Mouse (Mus musculus) MEL (cell line): ENCODE data around the gene Hist1h3i. TPM values are rescaled to one million over a fixed set of nuclear protein-coding genes. Genes with fewer than 3 reads are reported as not detected.
"Not testable (repeated sequence)": the region's sequence is repeated elsewhere in the genome, so short reads cannot be mapped to it uniquely, and the experiment has no call there.

Experiments used
- DNase-seq: peaks from one replicate; pipeline ENCODE4 v3.0.0; 2011; ENCODE audit warnings: low read depth, low spot score
- H3K27ac ChIP-seq: 2 replicates; pipeline ENCODE4 v1.5.1; 2012; ENCODE audit warnings: low read depth, mild to moderate bottlenecking, control low read depth, low read length, moderate library complexity; ENCODE audit not compliant: control insufficient read depth
- H3K27me3 ChIP-seq, 2 experiments: fragments of 150-350 bp in 1 of 2; sonication (generic) in 1 of 2; 2 replicates each; pipeline ENCODE4 v1.6.1; 2012; ENCODE audit warnings: low read length in 2 of 2, mild to moderate bottlenecking in 2 of 2, improper control_type of control experiment in 1 of 2, moderate library complexity in 1 of 2; ENCODE audit not compliant: insufficient read depth in 2 of 2, control insufficient read depth in 1 of 2
- H3K36me3 ChIP-seq, 2 experiments: 2 replicates each; pipeline ENCODE4 v1.6.1; 2012 to 2014; ENCODE audit warnings: low read length in 2 of 2, improper control_type of control experiment in 1 of 2, inconsistent platforms in 1 of 2, mild to moderate bottlenecking in 1 of 2; ENCODE audit not compliant: insufficient read depth in 2 of 2, control insufficient read depth in 1 of 2
- H3K4me1 ChIP-seq, 2 experiments: fragments of 150-350 bp in 1 of 2; sonication (generic) in 1 of 2; 2 replicates each; pipeline ENCODE4 v1.6.1; 2012; ENCODE audit warnings: low read length in 2 of 2, improper control_type of control experiment in 1 of 2, mild to moderate bottlenecking in 1 of 2; ENCODE audit not compliant: insufficient read depth in 2 of 2, control insufficient read depth in 1 of 2
- H3K4me3 ChIP-seq, 2 experiments: fragments of 150-350 bp in 1 of 2; sonication (generic) in 1 of 2; 2 replicates each; pipeline ENCODE4 v1.5.1; 2012; ENCODE audit warnings: low read depth in 2 of 2, low read length in 2 of 2, mild to moderate bottlenecking in 2 of 2, moderate library complexity in 2 of 2, control low read depth in 1 of 2, improper control_type of control experiment in 1 of 2; ENCODE audit not compliant: control insufficient read depth in 1 of 2, insufficient read depth in 1 of 2
- H3K79me2 ChIP-seq: 2 replicates; pipeline ENCODE4 v1.6.1; 2012; ENCODE audit warnings: mild to moderate bottlenecking, low read length, moderate library complexity; ENCODE audit not compliant: control insufficient read depth, poor library complexity, insufficient read depth
- H3K9ac ChIP-seq: 2 replicates; pipeline ENCODE4 v1.6.1; 2012; ENCODE audit warnings: low read depth, mild to moderate bottlenecking, control low read depth, low read length, moderate library complexity; ENCODE audit not compliant: control insufficient read depth, poor library complexity, severe bottlenecking
- H3K9me3 ChIP-seq: fragments of 150-350 bp; sonication (generic); replicated peaks from 2 replicates; pipeline ENCODE4 v1.6.1; 2012; ENCODE audit warnings: mild to moderate bottlenecking, low read length, improper control_type of control experiment, moderate library complexity; ENCODE audit not compliant: insufficient read depth
- CHD2 ChIP-seq: IDR thresholded peaks from 2 replicates; pipeline ENCODE4 v1.6.1; 2011; ENCODE audit warnings: low read length, improper control_type of control experiment
- MAX ChIP-seq: IDR thresholded peaks from 2 replicates; pipeline ENCODE4 v1.6.1; 2011; ENCODE audit warnings: low read length, improper control_type of control experiment
- MXI1 ChIP-seq: IDR thresholded peaks from 2 replicates; pipeline ENCODE4 v1.6.1; 2011; ENCODE audit warnings: mild to moderate bottlenecking, low read depth, low read length, improper control_type of control experiment
- MYC ChIP-seq: IDR thresholded peaks from 2 replicates; pipeline ENCODE4 v1.6.1; 2011; ENCODE audit warnings: low read depth, mild to moderate bottlenecking, low read length, improper control_type of control experiment, moderate library complexity
- NRF1 ChIP-seq: IDR thresholded peaks from 2 replicates; pipeline ENCODE4 v1.6.1; 2014; ENCODE audit warnings: low read depth, mild to moderate bottlenecking, inconsistent platforms, low read length, improper control_type of control experiment, moderate library complexity; ENCODE audit not compliant: poor library complexity, insufficient read depth, severe bottlenecking
- POLR2A ChIP-seq, 2 experiments: IDR thresholded peaks; 2 replicates each; pipeline ENCODE4 v1.6.1; 2011 to 2012; ENCODE audit warnings: low read length in 2 of 2, mild to moderate bottlenecking in 2 of 2, control low read depth in 1 of 2, improper control_type of control experiment in 1 of 2, low read depth in 1 of 2, moderate library complexity in 1 of 2; ENCODE audit not compliant: control insufficient read depth in 1 of 2, insufficient read depth in 1 of 2, poor library complexity in 1 of 2
- POLR2AphosphoS2 ChIP-seq: IDR thresholded peaks from 2 replicates; pipeline ENCODE4 v1.6.1; 2011; ENCODE audit warnings: low read length, improper control_type of control experiment
- POLR2AphosphoS5 ChIP-seq: IDR thresholded peaks from 2 replicates; pipeline ENCODE4 v1.6.1; 2012; ENCODE audit warnings: low read depth, borderline replicate concordance, mild to moderate bottlenecking, inconsistent platforms, low read length, moderate library complexity, mixed read lengths
- RAD21 ChIP-seq: IDR thresholded peaks from 2 replicates; pipeline ENCODE4 v1.6.1; 2011; ENCODE audit warnings: mild to moderate bottlenecking, low read depth, low read length, improper control_type of control experiment
- RCOR1 ChIP-seq: IDR thresholded peaks from 2 replicates; pipeline ENCODE4 v1.6.1; 2012; ENCODE audit warnings: low read depth, mild to moderate bottlenecking, inconsistent platforms, low read length, improper control_type of control experiment
- SMC3 ChIP-seq: IDR thresholded peaks from 2 replicates; pipeline ENCODE4 v1.6.1; 2011; ENCODE audit warnings: low read depth, low read length, improper control_type of control experiment
- TAL1 ChIP-seq: IDR thresholded peaks from 2 replicates; pipeline ENCODE4 v1.6.1; 2012; ENCODE audit warnings: mild to moderate bottlenecking, inconsistent platforms, low read length, moderate library complexity, mixed read lengths
- TCF12 ChIP-seq: IDR thresholded peaks from 2 replicates; pipeline ENCODE4 v1.6.1; 2014; ENCODE audit warnings: low read depth, mild to moderate bottlenecking, inconsistent platforms, low read length, improper control_type of control experiment, moderate library complexity
- ZMIZ1 ChIP-seq: IDR thresholded peaks from 2 replicates; pipeline ENCODE4 v1.6.1; 2012; ENCODE audit warnings: low read depth, mild to moderate bottlenecking, inconsistent platforms, low read length, improper control_type of control experiment, moderate library complexity
- polyA plus RNA-seq, 2 experiments: library from polyadenylated mRNA; stranded (reverse) in 1 of 2; unstranded in 1 of 2; fragments of >175 nt in 1 of 2; fragments of >200 nt in 1 of 2; gene quantifications; 2 replicates each; pipeline versions ENCODE4 v1.2.1 to v1.2.4; 2012; ENCODE audit warnings: low replicate concordance in 2 of 2, low read depth in 1 of 2; ENCODE audit not compliant: insufficient read length in 2 of 2, insufficient read depth in 1 of 2, missing spikeins in 1 of 2
- total RNA-seq: library from RNA; depleted of rRNA; stranded (reverse); fragments of 300-350 nt; gene quantifications from 2 replicates; pipeline ENCODE4 v1.2.3, GENCODE M21; 2012

Gene Hist1h3i
- total and polyA plus RNA-seq, 3 experiments = 18.1 to 1,321 TPM; not detected in 1

DNA sequence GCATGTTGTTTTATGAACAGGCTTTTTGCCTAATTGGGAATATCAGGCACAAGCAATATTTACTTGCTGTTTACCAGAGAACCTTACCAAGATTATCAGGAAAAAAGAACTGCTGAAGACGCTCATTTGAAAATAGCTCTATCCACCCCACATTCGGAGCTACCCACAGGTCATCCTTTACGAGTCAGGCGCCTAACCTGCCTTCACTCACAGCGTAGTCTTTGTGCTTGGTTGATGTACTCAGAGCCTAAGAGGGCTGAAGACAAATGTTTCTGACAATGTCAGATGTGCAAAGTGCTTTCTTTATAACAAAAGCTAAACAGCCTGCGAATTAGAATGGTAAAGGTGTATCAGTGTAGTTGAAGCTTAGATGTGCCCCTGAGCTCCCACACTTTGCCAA lies 1.1 kb upstream of the Hist1h3i start (continued):
- TF ChIP-seq NRF1 (no peak), MYC (no peak), RAD21 (no peak), TAL1 (no peak)

DNA sequence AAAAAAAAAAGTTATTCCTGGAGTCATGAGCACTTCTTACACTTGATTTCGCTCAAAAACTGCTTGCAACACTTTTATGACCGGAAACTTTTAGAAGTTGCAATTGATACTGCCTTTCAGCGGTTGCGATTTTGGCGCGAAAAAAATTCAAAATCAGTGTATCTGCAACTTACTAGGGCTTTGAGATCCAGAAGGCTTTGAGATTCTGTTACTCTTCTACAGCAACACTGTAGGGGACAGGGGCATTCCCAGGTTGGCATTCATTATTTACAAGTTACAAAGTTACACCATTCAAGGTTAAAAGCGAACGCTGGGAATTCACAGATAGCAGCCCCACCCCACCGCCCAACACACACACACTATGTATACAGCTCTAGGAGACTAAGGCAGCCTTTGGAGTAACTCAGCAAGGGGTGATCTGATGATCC lies 578 bp upstream of the Hist1h3i start:
- peak; percentile 84 for DNase-seq
- H3K9ac ChIP-seq = peak overlapping the region; percentile 65
- no peaks in the 10 kb centered on the region for H3K9me3 ChIP-seq
- no peaks in the 10 kb centered on the region for H3K27me3 ChIP-seq
- TF ChIP-seq CHD2 (no peak), POLR2AphosphoS5 (no peak), POLR2A (IDR thresholded peaks at IDR 0.05; ENCODE audit: control insufficient read depth in 1 of 2, insufficient read depth in 1 of 2, low read depth in 1 of 2, low read length in 2 of 2, poor library complexity in 1 of 2) (no peak), TCF12 (no peak), RAD21 (no peak), POLR2AphosphoS2 (no peak)
- H3K79me2 ChIP-seq = peaks cover 8% of the 10 kb centered on the region; the same call in 1 of the 2 replicates
- H3K4me1 ChIP-seq = no peaks in the 10 kb centered on the region
- H3K27ac ChIP-seq = peak overlapping the region; percentile 93
- H3K36me3 ChIP-seq = peaks cover 0 to 31% of the 10 kb centered on the region in 2 experiments; a peak in 2 of 4 replicates
- H3K4me3 ChIP-seq = peak overlapping the region; percentile 8 to 36

DNA sequence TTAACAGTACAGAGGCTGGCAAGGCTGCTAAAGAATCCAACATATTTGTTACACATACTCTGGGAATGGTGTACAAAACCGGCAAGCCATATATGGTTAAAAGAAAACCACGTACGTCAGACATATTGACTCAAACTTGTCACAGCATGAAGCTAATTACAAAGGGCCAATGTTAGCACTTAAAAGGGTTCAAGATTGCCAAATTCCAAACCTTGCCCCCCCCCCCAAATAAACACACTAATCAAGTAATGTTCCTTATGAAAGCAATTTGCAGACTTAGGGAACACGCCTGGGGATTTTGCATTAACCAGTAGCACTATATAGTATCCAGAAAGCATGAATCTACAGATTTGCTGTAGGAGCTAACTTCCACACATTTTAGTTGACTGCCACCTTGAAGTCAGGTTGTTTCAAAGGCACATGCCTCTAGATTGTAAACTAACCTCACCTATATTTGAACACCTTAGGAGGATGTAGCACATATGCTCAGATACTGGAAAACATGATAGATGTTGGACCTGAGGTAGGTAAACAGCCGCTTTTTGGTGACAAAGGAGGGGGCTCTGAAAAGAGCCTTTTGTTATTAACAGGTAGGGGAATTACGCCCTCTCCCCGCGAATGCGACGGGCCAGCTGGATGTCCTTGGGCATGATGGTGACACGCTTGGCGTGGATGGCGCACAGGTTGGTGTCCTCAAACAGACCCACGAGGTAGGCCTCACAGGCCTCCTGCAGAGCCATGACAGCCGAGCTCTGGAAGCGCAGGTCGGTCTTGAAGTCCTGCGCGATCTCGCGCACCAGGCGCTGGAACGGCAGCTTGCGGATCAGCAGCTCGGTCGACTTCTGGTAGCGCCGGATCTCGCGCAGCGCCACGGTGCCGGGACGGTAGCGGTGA lies 562 bp downstream of the Hist1h3i start:
- H3K27ac ChIP-seq = peak overlapping the region; percentile 93
- peaks cover 0 to 28% of the 10 kb centered on the region in 2 experiments; a peak in 2 of 4 replicates for H3K36me3 ChIP-seq
- DNase-seq = peak; percentile 93
- peak in 1 of 2 experiments; percentile 98; a peak in 2 of 4 replicates for TF ChIP-seq POLR2A (IDR thresholded peaks at IDR 0.05; ENCODE audit: control insufficient read depth in 1 of 2, insufficient read depth in 1 of 2, low read depth in 1 of 2, low read length in 2 of 2, poor library complexity in 1 of 2)
- TF ChIP-seq POLR2AphosphoS5 = peak; percentile 93; the same call in 1 of the 2 replicates
- H3K4me1 ChIP-seq, H3K9me3 ChIP-seq, H3K27me3 ChIP-seq, H3K79me2 ChIP-seq: not testable (repeated sequence)
- H3K9ac ChIP-seq = peak overlapping the region; percentile 75
- peak overlapping the region in 1 of 2 experiments; percentile 44; a peak in 2 of 4 replicates for H3K4me3 ChIP-seq

DNA sequence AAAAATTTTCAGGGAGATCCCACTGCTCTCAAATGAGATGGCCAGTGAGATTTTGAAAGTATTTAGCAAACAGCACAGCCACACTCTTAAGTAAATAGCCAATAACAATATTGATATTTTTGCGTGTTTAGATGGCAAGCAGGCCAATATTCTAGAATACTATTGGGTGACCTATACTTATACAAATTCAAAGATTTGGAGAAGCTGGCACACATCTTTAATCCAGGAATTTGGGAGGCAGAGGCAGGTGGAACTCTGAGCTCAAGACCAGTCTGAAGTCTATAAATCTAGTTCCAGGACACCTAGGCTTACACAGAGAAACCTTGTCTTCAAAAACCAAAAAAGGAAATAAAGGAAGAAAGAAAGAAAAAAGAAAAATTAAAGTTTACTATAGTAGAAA lies 1.5 kb downstream of the Hist1h3i start:
- Histone ChIP-seq H3K9me3 (no peaks in the 10 kb centered on the region), H3K4me1 (peaks cover 0 to 9% of the 10 kb centered on the region in 2 experiments; a peak in 2 of 4 replicates), H3K9ac (peak overlapping the region; percentile 75), H3K27ac (peak overlapping the region; percentile 71), H3K36me3 (peaks cover 0 to 34% of the 10 kb centered on the region in 2 experiments; a peak in 2 of 4 replicates), H3K27me3 (no peaks in the 10 kb centered on the region), H3K4me3 (no peak overlapping the region; a peak in 1 of 4 replicates), H3K79me2 (peaks cover 8% of the 10 kb centered on the region; the same call in 1 of the 2 replicates)
- no peak for TF ChIP-seq MXI1
- TF ChIP-seq ZMIZ1 = no peak
- no peak for TF ChIP-seq RAD21
- TF ChIP-seq SMC3 = no peak
- no peak for TF ChIP-seq POLR2AphosphoS5
- TF ChIP-seq TCF12 = no peak
- no peak for TF ChIP-seq RCOR1
- TF ChIP-seq MAX = no peak
- DNase-seq = peak; percentile 56
